Mouse (Mus musculus): ENCODE data around the gene 1500011B03Rik. TPM values are rescaled to one million over a fixed set of nuclear protein-coding genes. Genes with fewer than 3 reads are reported as not detected.
A peak's percentile ranks its signal among the peaks of the same experiment; 100 is the strongest.
"Not testable (repeated sequence)": the region's sequence is repeated elsewhere in the genome, so short reads cannot be mapped to it uniquely, and the experiment has no call there.

The 1500011B03Rik gene
- polyA plus RNA-seq (2012; rRNA removed): 9.3 and 11.0 TPM in 2 replicates

DNA sequence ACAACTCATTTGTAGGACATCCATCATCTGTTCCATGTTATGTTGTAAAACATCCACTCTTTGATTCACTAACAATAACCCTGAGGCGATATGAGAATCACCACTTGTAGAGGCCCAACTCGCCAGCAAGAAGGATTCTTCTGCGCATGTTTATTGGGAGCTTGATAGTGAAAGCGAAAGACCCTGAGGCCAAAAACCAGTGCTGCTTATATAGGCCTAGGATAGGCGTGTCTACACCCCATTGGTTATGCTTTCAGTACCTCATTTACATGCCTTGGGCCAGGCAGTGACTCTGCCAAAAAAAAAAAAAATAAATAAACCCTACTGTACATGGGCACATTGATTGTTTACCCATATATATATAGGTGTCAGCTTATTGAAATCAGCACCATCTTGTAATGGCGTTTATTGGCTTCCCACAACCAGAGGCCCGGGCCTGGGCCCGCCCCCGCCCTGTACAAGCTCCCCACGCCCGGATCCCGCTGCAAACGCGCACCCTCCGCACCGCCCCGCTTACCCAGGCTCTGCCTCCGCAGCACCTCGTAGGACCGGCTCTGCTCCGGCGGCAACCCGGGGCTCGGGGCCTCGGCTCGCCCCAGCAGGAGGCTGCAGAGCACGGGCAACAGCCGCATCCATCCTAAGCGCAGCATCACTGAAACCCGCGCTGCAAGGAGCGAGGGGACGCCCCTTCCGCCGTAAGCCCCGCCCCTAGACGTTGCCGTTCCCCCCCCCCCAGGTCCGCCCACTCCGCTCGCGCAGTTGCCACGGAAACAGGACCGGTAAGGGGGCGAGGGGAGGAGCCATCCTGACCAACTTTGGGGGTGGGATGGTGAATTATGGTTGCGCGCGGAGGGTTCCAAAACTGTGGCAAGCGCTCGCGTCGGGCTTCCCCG, at the start of gene 1500011B03Rik:
Gene 1500011B03Rik (minus strand): TSS at position 673 of the 893 bp plus-strand sequence.
- no peak within 1 kb of the TSS for H3K27ac ChIP-seq (ENCODE audit: insufficient read depth, low read depth, low read length)
- H3K4me3 ChIP-seq (ENCODE audit: low read depth, low read length): peak within 1 kb of the TSS; percentile 97
- TF ChIP-seq CTCF (IDR thresholded peaks at IDR 0.05; ENCODE audit: extremely low read depth, insufficient read length, insufficient replicate concordance, low read depth, low read length) (no peak), POLR2A (IDR thresholded peaks at IDR 0.05; ENCODE audit: low read depth, low read length) (no peak)
- no peaks in the 10 kb centered on the region for H3K36me3 ChIP-seq (ENCODE audit: control insufficient read depth, insufficient read depth, low read length)
- WGBS: 11% methylated on average over 53 of the region's 53 CpGs
- peaks cover 6% of the 10 kb centered on the region; the same call in 1 of the 2 replicates for H3K4me1 ChIP-seq (ENCODE audit: control insufficient read depth, insufficient read depth, insufficient read length, low read length)
- no peaks in the 10 kb centered on the region for H3K27me3 ChIP-seq (ENCODE audit: control insufficient read depth, insufficient read depth, low read length)

DNA sequence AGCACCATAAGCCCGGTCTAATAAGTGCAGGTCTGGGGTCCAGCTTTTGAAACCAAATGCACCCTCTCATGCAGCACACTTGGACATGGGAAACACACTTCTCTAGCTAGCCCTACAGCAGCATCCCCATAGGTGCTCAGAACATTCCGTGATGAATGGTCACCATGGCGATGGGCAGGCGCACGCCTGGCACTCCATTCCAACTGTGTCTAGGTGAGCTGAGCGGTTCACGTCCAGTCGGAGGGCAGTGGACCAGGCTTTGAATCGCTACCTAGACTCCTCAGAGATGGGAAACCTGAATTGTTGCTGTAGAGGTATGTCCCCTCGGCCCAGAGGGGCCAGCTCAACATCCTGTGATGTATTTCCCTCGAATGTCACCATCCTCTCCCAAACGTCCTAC, 42.0 kb upstream of the 1500011B03Rik start:
- 91% methylated on average over 12 of the region's 12 CpGs for WGBS
- Histone ChIP-seq H3K36me3 (ENCODE audit: control insufficient read depth, insufficient read depth, low read length) (no peaks in the 10 kb centered on the region), H3K4me3 (ENCODE audit: low read depth, low read length) (no peak overlapping the region), H3K27me3 (ENCODE audit: control insufficient read depth, insufficient read depth, low read length) (0 out of 2 replicates have a peak, but pooled peaks cover 2% of the 10 kb centered on the region), H3K4me1 (ENCODE audit: control insufficient read depth, insufficient read depth, insufficient read length, low read length) (no peaks in the 10 kb centered on the region; the same call in 1 of the 2 replicates), H3K27ac (ENCODE audit: insufficient read depth, low read depth, low read length) (no peak overlapping the region)
- TF ChIP-seq CTCF (IDR thresholded peaks at IDR 0.05; ENCODE audit: extremely low read depth, insufficient read length, insufficient replicate concordance, low read depth, low read length): no peak
- no peak for TF ChIP-seq POLR2A (IDR thresholded peaks at IDR 0.05; ENCODE audit: low read depth, low read length)

DNA sequence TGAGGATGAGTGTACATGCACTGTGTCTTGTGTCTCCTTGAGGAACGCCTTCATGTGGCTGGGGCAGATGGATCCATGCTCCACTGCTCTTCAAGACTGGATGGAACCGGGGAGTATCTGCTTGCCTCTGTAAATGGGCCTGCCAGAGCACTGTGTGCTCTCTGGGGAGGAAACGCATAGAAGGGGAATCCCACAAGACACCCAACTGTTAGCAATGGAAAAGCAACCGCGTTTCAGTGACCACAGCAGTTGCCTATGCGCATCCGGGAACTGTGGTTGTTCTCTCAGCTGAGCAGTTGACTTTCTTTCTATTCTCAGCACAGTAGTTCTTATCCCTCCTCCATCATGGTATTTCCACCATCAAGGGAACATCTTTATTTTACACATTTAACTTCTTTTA, 41.5 kb upstream of the 1500011B03Rik start:
- WGBS: 73% methylated on average over 7 of the region's 7 CpGs
- Histone ChIP-seq H3K4me3 (ENCODE audit: low read depth, low read length) (no peak overlapping the region), H3K27me3 (ENCODE audit: control insufficient read depth, insufficient read depth, low read length) (0 out of 2 replicates have a peak, but pooled peaks cover 2% of the 10 kb centered on the region), H3K27ac (ENCODE audit: insufficient read depth, low read depth, low read length) (no peak overlapping the region), H3K4me1 (ENCODE audit: control insufficient read depth, insufficient read depth, insufficient read length, low read length) (no peaks in the 10 kb centered on the region; the same call in 1 of the 2 replicates), H3K36me3 (ENCODE audit: control insufficient read depth, insufficient read depth, low read length) (no peaks in the 10 kb centered on the region)
- no peak for TF ChIP-seq CTCF (IDR thresholded peaks at IDR 0.05; ENCODE audit: extremely low read depth, insufficient read length, insufficient replicate concordance, low read depth, low read length)
- no peak for TF ChIP-seq POLR2A (IDR thresholded peaks at IDR 0.05; ENCODE audit: low read depth, low read length)

DNA sequence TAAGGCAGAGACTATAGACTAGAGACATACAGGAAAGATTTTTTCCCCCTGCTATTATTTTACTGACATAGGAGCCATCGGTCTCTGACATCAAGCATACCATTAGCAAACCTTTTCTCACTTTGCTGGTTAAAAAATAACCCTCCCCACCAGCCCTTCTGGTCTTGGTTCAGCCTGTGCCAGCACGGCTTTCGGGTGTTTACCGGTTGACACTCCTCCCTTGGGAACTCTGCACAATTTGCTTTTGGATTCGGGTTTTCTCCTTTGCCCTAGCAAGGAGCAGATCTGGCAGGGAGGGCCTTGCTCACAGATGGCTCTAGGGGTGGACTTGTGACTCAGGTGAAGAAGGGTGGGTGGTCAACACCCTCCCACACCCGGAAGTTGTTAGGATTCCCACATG, 38.5 kb upstream of the 1500011B03Rik start:
- no peaks in the 10 kb centered on the region for H3K36me3 ChIP-seq (ENCODE audit: control insufficient read depth, insufficient read depth, low read length)
- TF ChIP-seq CTCF (IDR thresholded peaks at IDR 0.05; ENCODE audit: extremely low read depth, insufficient read length, insufficient replicate concordance, low read depth, low read length) (no peak), POLR2A (IDR thresholded peaks at IDR 0.05; ENCODE audit: low read depth, low read length) (no peak)
- H3K27ac ChIP-seq (ENCODE audit: insufficient read depth, low read depth, low read length): no peak overlapping the region
- H3K4me3 ChIP-seq (ENCODE audit: low read depth, low read length): no peak overlapping the region
- no peaks in the 10 kb centered on the region; the same call in 1 of the 2 replicates for H3K4me1 ChIP-seq (ENCODE audit: control insufficient read depth, insufficient read depth, insufficient read length, low read length)
- 25% methylated on average over 6 of the region's 6 CpGs for WGBS
- peaks cover 6% of the 10 kb centered on the region; the same call in 1 of the 2 replicates for H3K27me3 ChIP-seq (ENCODE audit: control insufficient read depth, insufficient read depth, low read length)

DNA sequence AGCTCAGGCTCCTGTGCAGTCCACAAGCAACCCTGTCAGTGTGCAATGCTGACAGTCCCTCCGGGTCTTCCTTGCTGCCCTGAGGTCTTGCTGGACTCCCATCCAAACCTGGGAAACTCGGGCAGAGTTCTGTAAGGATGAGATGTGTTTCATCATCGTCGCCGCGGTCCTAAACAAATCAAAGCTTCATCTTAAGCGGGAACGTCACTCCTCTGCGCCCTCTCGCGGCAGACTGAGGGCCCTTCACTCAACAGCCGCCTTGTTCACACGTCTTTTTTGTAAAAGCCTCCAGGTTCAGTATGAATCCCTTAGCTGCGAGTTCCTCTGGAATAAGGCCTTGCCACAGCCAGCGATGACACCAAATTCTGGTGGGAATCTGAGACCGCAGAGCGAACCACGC, 36.0 kb upstream of the 1500011B03Rik start:
- Histone ChIP-seq H3K4me3 (ENCODE audit: low read depth, low read length) (peak overlapping the region; percentile 21; the same call in 1 of the 2 replicates), H3K4me1 (ENCODE audit: control insufficient read depth, insufficient read depth, insufficient read length, low read length) (no peaks in the 10 kb centered on the region; the same call in 1 of the 2 replicates), H3K27ac (ENCODE audit: insufficient read depth, low read depth, low read length) (no peak overlapping the region), H3K36me3 (ENCODE audit: control insufficient read depth, insufficient read depth, low read length) (no peaks in the 10 kb centered on the region), H3K27me3 (ENCODE audit: control insufficient read depth, insufficient read depth, low read length) (peaks cover 4% of the 10 kb centered on the region; the same call in 1 of the 2 replicates)
- WGBS: 4% methylated on average over 18 of the region's 18 CpGs
- TF ChIP-seq POLR2A (IDR thresholded peaks at IDR 0.05; ENCODE audit: low read depth, low read length) (peak; percentile 14; the same call in 1 of the 2 replicates), CTCF (IDR thresholded peaks at IDR 0.05; ENCODE audit: extremely low read depth, insufficient read length, insufficient replicate concordance, low read depth, low read length) (peak; percentile 81)

DNA sequence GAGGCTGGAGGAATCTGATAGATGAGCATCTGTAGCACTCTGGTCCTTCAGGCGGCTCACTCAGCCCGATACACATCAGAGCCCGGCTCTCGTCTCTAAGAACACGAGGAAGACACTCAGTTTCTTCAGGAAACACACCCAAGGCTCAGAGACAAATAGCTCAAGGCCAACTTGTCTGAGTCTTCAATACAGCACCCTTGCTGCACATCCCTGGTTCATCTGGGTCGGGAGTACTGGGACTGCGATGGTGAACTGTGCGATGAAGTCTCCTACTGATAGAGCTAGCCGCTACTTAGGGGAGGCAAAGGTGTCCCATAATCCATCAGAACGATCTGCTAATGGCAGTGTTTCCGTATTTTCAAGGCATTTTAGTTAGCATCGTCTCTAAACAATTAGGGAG, 35.3 kb upstream of the 1500011B03Rik start, which contains the start of gene Gm9936:
Gene Gm9936 (minus strand): TSS at position 101 of the 400 bp plus-strand sequence.
- no peak for TF ChIP-seq CTCF (IDR thresholded peaks at IDR 0.05; ENCODE audit: extremely low read depth, insufficient read length, insufficient replicate concordance, low read depth, low read length)
- TF ChIP-seq POLR2A (IDR thresholded peaks at IDR 0.05; ENCODE audit: low read depth, low read length): no peak
- 81% methylated on average over 12 of the region's 12 CpGs for WGBS
- H3K4me1 ChIP-seq (ENCODE audit: control insufficient read depth, insufficient read depth, insufficient read length, low read length): no peaks in the 10 kb centered on the region; the same call in 1 of the 2 replicates
- no peak within 1 kb of the TSS for H3K27ac ChIP-seq (ENCODE audit: insufficient read depth, low read depth, low read length)
- no peaks in the 10 kb centered on the region for H3K36me3 ChIP-seq (ENCODE audit: control insufficient read depth, insufficient read depth, low read length)
- H3K4me3 ChIP-seq (ENCODE audit: low read depth, low read length): peak within 1 kb of the TSS; percentile 21; the same call in 1 of the 2 replicates
- peaks cover 4% of the 10 kb centered on the region; the same call in 1 of the 2 replicates for H3K27me3 ChIP-seq (ENCODE audit: control insufficient read depth, insufficient read depth, low read length)

DNA sequence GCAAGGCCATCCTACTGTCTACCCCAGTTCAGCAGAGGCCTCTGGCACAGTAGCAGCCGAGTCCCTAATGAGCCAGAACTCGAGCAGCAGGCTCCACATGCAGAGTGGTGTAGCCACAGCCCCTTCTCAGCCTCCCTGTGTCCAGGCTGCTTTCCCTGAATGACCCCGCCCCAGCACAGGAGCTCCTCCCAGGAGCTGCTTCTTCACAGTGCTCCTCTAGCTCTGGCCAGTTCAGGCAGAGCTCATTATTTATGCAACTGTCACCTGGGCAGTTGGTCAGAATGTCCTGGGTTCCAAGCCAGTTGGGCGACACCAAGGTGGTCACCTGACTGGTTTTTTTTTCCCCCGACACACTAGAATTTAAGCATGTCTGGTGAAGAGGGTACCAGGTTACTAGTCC, 30.1 kb upstream of the 1500011B03Rik start, which contains the start of gene 4930519G04Rik:
Gene 4930519G04Rik (plus strand): TSS at position 301 of the 400 bp plus-strand sequence.
- not testable (repeated sequence) for H3K4me1 ChIP-seq (ENCODE audit: control insufficient read depth, insufficient read depth, insufficient read length, low read length); H3K4me3 ChIP-seq (ENCODE audit: low read depth, low read length); H3K27me3 ChIP-seq (ENCODE audit: control insufficient read depth, insufficient read depth, low read length); H3K27ac ChIP-seq (ENCODE audit: insufficient read depth, low read depth, low read length); H3K36me3 ChIP-seq (ENCODE audit: control insufficient read depth, insufficient read depth, low read length)
- 97% methylated on average over 3 of the region's 5 CpGs for WGBS
